Mouse (Mus musculus) megakaryocyte, adult 5-6 weeks (primary cell): ENCODE data around the gene Olfr457. TPM values are rescaled to one million over a fixed set of nuclear protein-coding genes. Genes with fewer than 3 reads are reported as not detected.

Experiments used
- total RNA-seq, 2 experiments: library from RNA; stranded (forward) in 1 of 2; stranded (reverse) in 1 of 2; fragments of 153-499, 151-499 nt in 1 of 2; fragments of 221-1000, 200-1000 nt in 1 of 2; gene quantifications; 2 replicates each; pipeline versions ENCODE4 v1.2.3 to v1.2.4; 2015 to 2017

The Olfr457 gene
- total RNA-seq, 2 experiments from 2014 or later = not detected

Other genes with a start within 250 kb of the Olfr457 start
- 15.4 and 18.6 TPM in 2 replicates for gene Gstk1, start 230.4 kb downstream of the Olfr457 start, total RNA-seq (2015)
- 6.7 and 9.4 TPM in 2 replicates for gene Gstk1, start 230.4 kb downstream of the Olfr457 start, total RNA-seq (2017)
- not detected in 2 replicates for gene Tmem139, start 214.4 kb downstream of the Olfr457 start, total RNA-seq (2015)
- gene Tmem139, start 214.4 kb downstream of the Olfr457 start, total RNA-seq (2017) = not detected in 2 replicates
- gene Casp2, start 211.3 kb downstream of the Olfr457 start, total RNA-seq (2015) = 62.1 and 65.9 TPM in 2 replicates
- gene Casp2, start 211.3 kb downstream of the Olfr457 start, total RNA-seq (2017) = 49.2 and 53.5 TPM in 2 replicates
- 1.5 TPM in 1 of 2 replicates, not detected in the other for gene Clcn1, start 189.7 kb downstream of the Olfr457 start, total RNA-seq (2015)
- not detected in 2 replicates for gene Clcn1, start 189.7 kb downstream of the Olfr457 start, total RNA-seq (2017)
- not detected in 2 replicates for gene Fam131b, start 151.7 kb downstream of the Olfr457 start, total RNA-seq (2015)
- gene Fam131b, start 151.7 kb downstream of the Olfr457 start, total RNA-seq (2017) = not detected in 2 replicates
- 411 and 420 TPM in 2 replicates for gene Zyx, start 126.7 kb downstream of the Olfr457 start, total RNA-seq (2015)
- 117 and 131 TPM in 2 replicates for gene Zyx, start 126.7 kb downstream of the Olfr457 start, total RNA-seq (2017)
- gene Epha1, start 103.1 kb downstream of the Olfr457 start, total RNA-seq (2015) = not detected in 2 replicates
- gene Epha1, start 103.1 kb downstream of the Olfr457 start, total RNA-seq (2017) = not detected in 2 replicates
- 0.39 and 1.6 TPM in 2 replicates for gene Tas2r143, start 76.1 kb downstream of the Olfr457 start, total RNA-seq (2015)
- gene Tas2r143, start 76.1 kb downstream of the Olfr457 start, total RNA-seq (2017) = 1.5 TPM in 1 of 2 replicates, not detected in the other
- gene Tas2r135, start 70.9 kb downstream of the Olfr457 start, total RNA-seq (2015) = 0.25 and 0.59 TPM in 2 replicates
- not detected in 2 replicates for gene Tas2r135, start 70.9 kb downstream of the Olfr457 start, total RNA-seq (2017)
- gene Tas2r126, start 41.8 kb downstream of the Olfr457 start, total RNA-seq (2015) = 0.47 and 0.59 TPM in 2 replicates
- not detected in 2 replicates for gene Tas2r126, start 41.8 kb downstream of the Olfr457 start, total RNA-seq (2017)
- gene Olfr458, start 11.1 kb downstream of the Olfr457 start, total RNA-seq (2015) = not detected in 2 replicates
- gene Olfr458, start 11.1 kb downstream of the Olfr457 start, total RNA-seq (2017) = not detected in 2 replicates
- gene Olfr456, start 10.9 kb upstream of the Olfr457 start, total RNA-seq (2015) = not detected in 2 replicates
- not detected in 2 replicates for gene Olfr456, start 10.9 kb upstream of the Olfr457 start, total RNA-seq (2017)
- not detected in 2 replicates for gene Olfr455, start 71.3 kb upstream of the Olfr457 start, total RNA-seq (2015)
- not detected in 2 replicates for gene Olfr455, start 71.3 kb upstream of the Olfr457 start, total RNA-seq (2017)
- gene Tcaf3, start 121.4 kb upstream of the Olfr457 start, total RNA-seq (2015) = not detected in 2 replicates
- gene Tcaf3, start 121.4 kb upstream of the Olfr457 start, total RNA-seq (2017) = not detected in 2 replicates
- gene Tcaf2, start 168.9 kb upstream of the Olfr457 start, total RNA-seq (2015) = not detected in 2 replicates
- 0.22 TPM in 1 of 2 replicates, not detected in the other for gene Tcaf2, start 168.9 kb upstream of the Olfr457 start, total RNA-seq (2017)
- gene Tcaf1, start 233.8 kb upstream of the Olfr457 start, total RNA-seq (2015) = 0.04 TPM in 1 of 2 replicates, not detected in the other
- gene Tcaf1, start 233.8 kb upstream of the Olfr457 start, total RNA-seq (2017) = 0.11 TPM in 1 of 2 replicates, not detected in the other